Mouse (Mus musculus): ENCODE results near the gene Pttg1ip. TPM values are rescaled to one million over a fixed set of nuclear protein-coding genes. Genes with fewer than 3 reads are reported as not detected.
A peak's percentile ranks its signal among the peaks of the same experiment; 100 is the strongest.

The Pttg1ip gene
- polyA plus RNA-seq, 2 experiments: 117 to 138 TPM

DNA sequence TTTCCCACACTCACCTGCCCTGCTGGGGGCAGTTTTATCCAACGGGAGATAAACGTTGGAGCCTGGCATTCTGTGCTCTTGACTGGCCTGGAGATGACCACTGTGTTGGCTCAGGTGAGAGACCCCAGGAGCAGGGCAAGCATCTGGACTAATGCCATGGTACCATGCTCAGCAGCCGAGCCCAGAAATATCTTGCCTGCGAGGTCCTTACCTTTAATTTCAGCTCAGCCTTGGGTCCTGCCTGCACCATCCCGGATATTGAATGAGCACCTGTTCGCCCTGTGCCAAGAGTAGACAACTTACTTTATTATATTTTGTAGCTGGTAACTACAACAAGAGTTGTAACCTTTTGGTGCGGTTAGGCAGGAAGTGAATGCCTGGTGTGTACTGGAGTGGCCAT, 25.3 kb downstream of the Pttg1ip start:
- Histone ChIP-seq H3K4me1 (ENCODE audit: control insufficient read depth, insufficient read depth, low read length) (peaks cover 14% of the 10 kb centered on the region), H3K36me3 (ENCODE audit: control insufficient read depth, insufficient read depth, low read length) (peaks cover 36% of the 10 kb centered on the region), H3K27me3 (ENCODE audit: control insufficient read depth, insufficient read depth, low read length) (no peaks in the 10 kb centered on the region), H3K9me3 (ENCODE audit: control insufficient read depth, low read length) (no peaks in the 10 kb centered on the region), H3K4me3 (replicated peaks; ENCODE audit: low read length) (peak overlapping the region; percentile 77), H3K9ac (ENCODE audit: low read depth, low read length, severe bottlenecking) (peak overlapping the region; percentile 90), H3K4me2 (replicated peaks; ENCODE audit: low read depth, low read length, severe bottlenecking) (peak overlapping the region; percentile 91), H3K27ac (replicated peaks; ENCODE audit: low read depth, low read length) (0 out of 2 replicates have a peak overlapping the region, but pooled peaks have one; percentile 98)
- no peak for DNase-seq (ENCODE audit: low spot score)
- no peak for TF ChIP-seq POLR2A (IDR thresholded peaks at IDR 0.05; ENCODE audit: borderline replicate concordance, extremely low read depth, insufficient read depth, insufficient read length)
- ATAC-seq (ENCODE audit: low FRiP score, low read depth): 0 out of 2 replicates have a peak, but pooled peaks have one; percentile 0
- 32% methylated on average over 7 of the region's 7 CpGs for WGBS

DNA sequence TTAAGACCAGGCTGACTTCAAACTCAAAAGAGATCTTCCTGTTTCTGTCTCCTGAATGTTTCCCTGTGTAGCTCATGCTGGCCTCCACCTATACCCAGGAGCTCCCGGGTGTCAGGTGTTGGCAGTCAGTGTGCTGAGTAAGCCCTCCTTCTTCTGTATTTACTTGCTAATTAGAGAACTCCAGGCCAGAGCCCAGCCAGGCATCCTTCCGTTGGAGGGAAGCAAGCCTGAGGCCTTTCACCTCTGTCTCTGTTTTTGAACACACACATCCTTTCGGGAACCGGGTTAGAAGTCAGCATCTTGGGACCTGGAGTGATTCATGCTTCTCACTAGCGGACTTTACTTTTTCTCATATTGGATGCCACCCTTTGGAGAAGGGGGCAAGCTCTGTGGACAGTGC, 25.9 kb downstream of the Pttg1ip start:
- Histone ChIP-seq H3K27ac (replicated peaks; ENCODE audit: low read depth, low read length) (no peak overlapping the region), H3K9ac (ENCODE audit: low read depth, low read length, severe bottlenecking) (no peak overlapping the region), H3K4me1 (ENCODE audit: control insufficient read depth, insufficient read depth, low read length) (peaks cover 14% of the 10 kb centered on the region), H3K36me3 (ENCODE audit: control insufficient read depth, insufficient read depth, low read length) (peaks cover 40% of the 10 kb centered on the region), H3K27me3 (ENCODE audit: control insufficient read depth, insufficient read depth, low read length) (no peaks in the 10 kb centered on the region), H3K4me3 (replicated peaks; ENCODE audit: low read length) (peak overlapping the region; percentile 77), H3K4me2 (replicated peaks; ENCODE audit: low read depth, low read length, severe bottlenecking) (peak overlapping the region; percentile 91), H3K9me3 (ENCODE audit: control insufficient read depth, low read length) (no peaks in the 10 kb centered on the region)
- TF ChIP-seq POLR2A (IDR thresholded peaks at IDR 0.05; ENCODE audit: borderline replicate concordance, extremely low read depth, insufficient read depth, insufficient read length): no peak
- ATAC-seq (ENCODE audit: low FRiP score, low read depth): no peak
- whole genome bisulfite sequencing: 72% methylated on average over 5 of the region's 5 CpGs
- no peak for DNase-seq (ENCODE audit: low spot score)

DNA sequence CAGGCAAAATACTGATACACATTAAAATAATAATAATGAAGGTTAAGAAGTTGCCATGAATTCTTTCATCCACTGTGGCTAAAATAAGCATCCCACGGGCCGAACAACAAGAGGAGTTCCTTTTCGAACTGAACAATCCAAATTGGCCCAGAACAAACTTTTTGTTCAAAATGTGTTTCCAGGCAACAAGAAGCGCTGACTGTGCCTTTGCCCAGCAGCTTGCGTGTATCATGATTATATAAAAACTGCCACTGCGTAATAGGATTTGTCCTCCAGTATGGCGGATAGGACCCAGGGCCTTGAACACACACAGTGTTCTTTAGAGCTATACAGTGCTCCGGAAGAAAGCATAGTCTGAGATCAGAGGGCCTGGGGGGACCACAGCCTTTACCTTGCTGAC, 27.1 kb downstream of the Pttg1ip start:
- Histone ChIP-seq H3K9ac (ENCODE audit: low read depth, low read length, severe bottlenecking) (no peak overlapping the region), H3K4me2 (replicated peaks; ENCODE audit: low read depth, low read length, severe bottlenecking) (no peak overlapping the region), H3K4me3 (replicated peaks; ENCODE audit: low read length) (no peak overlapping the region), H3K4me1 (ENCODE audit: control insufficient read depth, insufficient read depth, low read length) (peaks cover 14% of the 10 kb centered on the region), H3K27ac (replicated peaks; ENCODE audit: low read depth, low read length) (no peak overlapping the region), H3K27me3 (ENCODE audit: control insufficient read depth, insufficient read depth, low read length) (no peaks in the 10 kb centered on the region), H3K9me3 (ENCODE audit: control insufficient read depth, low read length) (no peaks in the 10 kb centered on the region), H3K36me3 (ENCODE audit: control insufficient read depth, insufficient read depth, low read length) (peaks cover 50% of the 10 kb centered on the region)
- DNase-seq (ENCODE audit: low spot score) (no peak), ATAC-seq (ENCODE audit: low FRiP score, low read depth) (no peak)
- 96% methylated on average over 8 of the region's 8 CpGs for WGBS
- no peak for TF ChIP-seq POLR2A (IDR thresholded peaks at IDR 0.05; ENCODE audit: borderline replicate concordance, extremely low read depth, insufficient read depth, insufficient read length)

DNA sequence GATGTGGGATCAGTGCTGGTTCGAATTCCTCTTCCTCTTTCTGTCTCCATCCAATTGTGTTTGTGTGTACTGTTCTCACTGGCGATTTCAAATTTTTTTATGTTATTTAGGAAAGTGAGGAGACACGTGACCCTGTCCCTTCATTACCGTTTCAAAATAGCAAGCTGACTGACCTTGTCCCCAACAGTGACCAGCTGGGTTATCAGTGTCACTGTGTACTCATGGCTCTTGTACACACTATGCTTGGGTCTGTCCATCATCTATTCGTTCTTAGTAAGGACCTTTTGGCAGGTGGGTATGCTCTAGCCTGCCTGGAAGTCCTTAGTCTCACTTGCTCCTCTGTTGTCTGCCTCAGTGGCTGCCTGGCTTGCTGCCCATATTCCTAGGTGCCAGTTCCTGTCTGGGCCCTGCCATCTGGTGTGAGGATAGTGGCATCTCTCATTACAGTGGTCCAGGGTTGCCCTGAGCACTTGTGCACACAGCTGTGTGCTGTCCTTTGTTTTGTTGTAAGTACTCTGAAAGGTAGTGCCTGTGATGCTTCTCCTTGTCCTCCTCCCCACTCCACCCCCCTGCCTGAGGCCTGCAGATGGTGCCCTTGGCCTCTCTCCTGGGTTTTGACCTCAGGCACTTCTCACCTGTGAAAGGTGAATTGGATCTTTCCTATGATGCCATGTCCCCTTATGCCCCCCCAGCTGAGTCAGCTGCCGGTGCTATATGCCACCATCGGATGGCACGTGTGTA, 28.9 kb downstream of the Pttg1ip start:
- Histone ChIP-seq H3K36me3 (ENCODE audit: control insufficient read depth, insufficient read depth, low read length) (peaks cover 68% of the 10 kb centered on the region), H3K4me2 (replicated peaks; ENCODE audit: low read depth, low read length, severe bottlenecking) (no peak overlapping the region), H3K27ac (replicated peaks; ENCODE audit: low read depth, low read length) (no peak overlapping the region), H3K4me1 (ENCODE audit: control insufficient read depth, insufficient read depth, low read length) (peaks cover 14% of the 10 kb centered on the region), H3K9me3 (ENCODE audit: control insufficient read depth, low read length) (no peaks in the 10 kb centered on the region), H3K27me3 (ENCODE audit: control insufficient read depth, insufficient read depth, low read length) (no peaks in the 10 kb centered on the region), H3K4me3 (replicated peaks; ENCODE audit: low read length) (no peak overlapping the region), H3K9ac (ENCODE audit: low read depth, low read length, severe bottlenecking) (no peak overlapping the region)
- no peak for TF ChIP-seq POLR2A (IDR thresholded peaks at IDR 0.05; ENCODE audit: borderline replicate concordance, extremely low read depth, insufficient read depth, insufficient read length)
- ATAC-seq (ENCODE audit: low FRiP score, low read depth) (no peak), DNase-seq (ENCODE audit: low spot score) (no peak)
- WGBS: 91% methylated on average over 8 of the region's 8 CpGs

DNA sequence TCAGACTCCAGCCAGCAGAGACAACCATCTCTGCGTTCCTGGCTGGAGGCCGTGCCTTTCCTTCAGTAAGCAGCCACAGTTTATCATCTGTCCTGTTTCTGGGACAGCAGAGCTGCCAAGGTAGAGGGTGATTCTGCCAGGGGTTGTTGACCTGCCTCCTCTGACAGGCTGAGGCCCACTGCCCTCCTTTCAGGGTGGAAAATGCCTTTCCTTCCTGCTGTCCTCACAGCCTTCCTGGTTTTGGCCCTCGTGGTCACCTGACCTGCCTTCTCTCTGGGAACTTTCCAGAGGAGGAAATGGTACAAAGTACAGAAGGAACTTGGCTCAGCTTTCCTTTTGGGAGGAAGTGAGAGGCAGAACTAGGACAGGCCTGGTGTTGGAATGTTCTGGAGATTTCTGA, 31.9 kb downstream of the Pttg1ip start:
- Histone ChIP-seq H3K27ac (replicated peaks; ENCODE audit: low read depth, low read length) (no peak overlapping the region), H3K9ac (ENCODE audit: low read depth, low read length, severe bottlenecking) (no peak overlapping the region), H3K4me3 (replicated peaks; ENCODE audit: low read length) (no peak overlapping the region), H3K4me2 (replicated peaks; ENCODE audit: low read depth, low read length, severe bottlenecking) (no peak overlapping the region), H3K9me3 (ENCODE audit: control insufficient read depth, low read length) (no peaks in the 10 kb centered on the region), H3K4me1 (ENCODE audit: control insufficient read depth, insufficient read depth, low read length) (no peaks in the 10 kb centered on the region), H3K36me3 (ENCODE audit: control insufficient read depth, insufficient read depth, low read length) (peaks cover 89% of the 10 kb centered on the region), H3K27me3 (ENCODE audit: control insufficient read depth, insufficient read depth, low read length) (no peaks in the 10 kb centered on the region)
- TF ChIP-seq POLR2A (IDR thresholded peaks at IDR 0.05; ENCODE audit: borderline replicate concordance, extremely low read depth, insufficient read depth, insufficient read length): no peak
- DNase-seq (ENCODE audit: low spot score): no peak
- WGBS: 88% methylated on average over 3 of the region's 3 CpGs
- no peak for ATAC-seq (ENCODE audit: low FRiP score, low read depth)

Data from limb, embryonic 14.5 days (tissue).